Mouse (Mus musculus) hindbrain, embryonic 12.5 days (tissue): Measurements from ENCODE around the gene Rab3b. TPM values are rescaled to one million over a fixed set of nuclear protein-coding genes. Genes with fewer than 3 reads are reported as not detected.
A peak's percentile ranks its signal among the peaks of the same experiment; 100 is the strongest.

Source experiments
- ATAC-seq: fragments of 200-750 bp; cut with Nextera tagmentation; 2 replicates; pipeline ENCODE4 v1.8.0; 2017; ENCODE audit warnings: moderate TSS enrichment; ENCODE audit not compliant: low FRiP score
- H3K27ac ChIP-seq: fragments of 300-500 bp; sonication (generic); 2 replicates; pipeline ENCODE4 v1.5.1; 2016; ENCODE audit warnings: mild to moderate bottlenecking
- H3K27me3 ChIP-seq: fragments of 300-500 bp; sonication (generic); 2 replicates; pipeline ENCODE4 v1.6.1; 2016; ENCODE audit warnings: mild to moderate bottlenecking
- H3K36me3 ChIP-seq: fragments of 300-500 bp; sonication (generic); 2 replicates; pipeline ENCODE4 v1.6.1; 2016; ENCODE audit warnings: mild to moderate bottlenecking
- H3K4me1 ChIP-seq: fragments of 300-500 bp; sonication (generic); 2 replicates; pipeline ENCODE4 v1.6.1; 2016
- H3K4me2 ChIP-seq: fragments of 300-500 bp; sonication (generic); replicated peaks from 2 replicates; pipeline ENCODE4 v1.6.1; 2016; ENCODE audit warnings: mild to moderate bottlenecking
- H3K4me3 ChIP-seq: fragments of 300-500 bp; sonication (generic); 2 replicates; pipeline ENCODE4 v1.5.1; 2016; ENCODE audit warnings: mild to moderate bottlenecking
- H3K9ac ChIP-seq: fragments of 300-500 bp; sonication (generic); 2 replicates; pipeline ENCODE4 v1.6.1; 2016; ENCODE audit warnings: mild to moderate bottlenecking, moderate library complexity
- H3K9me3 ChIP-seq: fragments of 300-500 bp; sonication (generic); replicated peaks from 2 replicates; pipeline ENCODE4 v1.6.1; 2016; ENCODE audit warnings: mild to moderate bottlenecking
- WGBS: fragments of 180-500 bp; shearing (Covaris S2); methylation state at CpG from one replicate; pipeline ENCODE4 v1.1.7; 2016; 5-methylcytosine and 5-hydroxymethylcytosine counted together
- polyA plus RNA-seq: library from polyadenylated mRNA; unstranded; fragments of >200 nt; fragmentation: Nextera tagmentation; extraction: Ambion mirVana; gene quantifications from 2 replicates; pipeline ENCODE4 v1.2.1, GENCODE M21; 2016

Rab3b gene
- polyA plus RNA-seq, 1 experiment from 2014 or later = 45.5 TPM

DNA sequence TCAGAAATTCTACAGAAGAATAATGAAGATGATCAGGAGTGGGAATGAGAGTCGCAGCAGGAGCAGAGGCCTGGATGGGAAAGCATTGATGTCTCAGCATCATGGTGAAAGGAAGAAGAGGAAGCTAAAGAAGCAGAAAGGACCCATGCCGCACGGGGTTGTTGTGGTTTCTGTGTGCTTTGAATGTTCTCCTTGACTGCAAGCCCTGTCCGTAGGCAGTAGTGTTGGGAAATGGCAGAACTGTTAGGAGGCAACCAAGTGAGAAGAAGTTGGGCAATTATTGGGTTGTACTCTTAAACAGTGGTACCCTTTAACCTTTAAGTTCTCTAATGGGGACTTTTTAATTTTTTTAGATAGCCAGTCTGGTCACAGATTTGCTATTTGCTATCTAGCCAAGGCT lies 56.0 kb downstream of the Rab3b start:
- no peak for ATAC-seq
- Histone ChIP-seq H3K9ac (no peak overlapping the region), H3K4me1 (0 out of 2 replicates have a peak, but pooled peaks cover 2% of the 10 kb centered on the region), H3K36me3 (no peaks in the 10 kb centered on the region), H3K27me3 (no peaks in the 10 kb centered on the region), H3K9me3 (no peaks in the 10 kb centered on the region), H3K4me3 (no peak overlapping the region), H3K4me2 (no peak overlapping the region), H3K27ac (no peak overlapping the region)
- WGBS = 94% methylated on average over 4 of the region's 4 CpGs

DNA sequence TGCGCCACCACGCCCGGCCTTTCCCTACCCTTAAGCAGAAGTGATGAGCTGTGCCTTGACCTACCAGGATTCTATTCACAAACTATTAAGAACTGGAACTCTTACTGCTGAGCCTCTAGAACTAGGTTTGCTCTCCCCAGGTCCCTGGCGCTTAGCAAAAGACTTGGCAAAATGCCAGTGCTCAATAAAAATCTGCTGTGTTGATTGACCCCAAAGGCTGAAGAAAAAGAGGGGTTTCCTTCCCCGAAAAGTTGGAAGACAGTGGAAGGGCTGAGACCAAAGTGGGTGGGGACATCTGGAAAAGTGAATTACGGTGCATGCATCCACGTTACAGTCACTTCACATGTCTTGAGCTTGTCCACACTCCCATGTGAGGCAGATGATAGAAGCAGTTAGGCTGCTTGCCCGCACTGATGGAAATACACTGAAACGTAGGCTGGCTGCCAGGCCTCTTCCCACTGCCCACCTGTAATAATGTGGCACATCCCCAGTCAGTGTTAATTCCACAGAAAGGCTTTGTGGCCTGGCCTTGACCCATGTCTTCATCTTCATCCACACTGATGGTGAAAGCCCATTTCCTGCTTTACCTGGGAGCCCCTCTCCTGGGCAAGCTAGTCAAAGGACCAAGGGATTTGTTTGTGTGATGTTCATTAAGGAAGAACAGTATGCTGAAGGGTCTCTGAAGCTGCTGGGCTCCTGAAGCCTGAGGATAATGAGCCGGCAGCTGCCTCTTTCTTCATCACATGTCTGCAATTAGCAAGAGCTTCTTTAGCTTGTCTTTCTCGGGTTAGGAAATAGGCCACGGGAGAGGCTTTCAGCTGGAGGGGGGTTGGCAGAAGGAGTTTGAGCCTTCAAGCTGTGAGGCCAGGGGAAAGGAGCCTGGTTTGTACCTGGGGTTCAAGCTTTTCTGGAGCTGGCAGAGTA lies 59.2 kb downstream of the Rab3b start:
- Histone ChIP-seq H3K36me3 (no peaks in the 10 kb centered on the region), H3K9ac (no peak overlapping the region), H3K27ac (no peak overlapping the region; the same call in 1 of the 2 replicates), H3K27me3 (no peaks in the 10 kb centered on the region), H3K4me3 (no peak overlapping the region), H3K4me2 (no peak overlapping the region), H3K4me1 (peaks cover 11% of the 10 kb centered on the region), H3K9me3 (no peaks in the 10 kb centered on the region)
- ATAC-seq = no peak
- 68% methylated on average over 12 of the region's 12 CpGs for WGBS

DNA sequence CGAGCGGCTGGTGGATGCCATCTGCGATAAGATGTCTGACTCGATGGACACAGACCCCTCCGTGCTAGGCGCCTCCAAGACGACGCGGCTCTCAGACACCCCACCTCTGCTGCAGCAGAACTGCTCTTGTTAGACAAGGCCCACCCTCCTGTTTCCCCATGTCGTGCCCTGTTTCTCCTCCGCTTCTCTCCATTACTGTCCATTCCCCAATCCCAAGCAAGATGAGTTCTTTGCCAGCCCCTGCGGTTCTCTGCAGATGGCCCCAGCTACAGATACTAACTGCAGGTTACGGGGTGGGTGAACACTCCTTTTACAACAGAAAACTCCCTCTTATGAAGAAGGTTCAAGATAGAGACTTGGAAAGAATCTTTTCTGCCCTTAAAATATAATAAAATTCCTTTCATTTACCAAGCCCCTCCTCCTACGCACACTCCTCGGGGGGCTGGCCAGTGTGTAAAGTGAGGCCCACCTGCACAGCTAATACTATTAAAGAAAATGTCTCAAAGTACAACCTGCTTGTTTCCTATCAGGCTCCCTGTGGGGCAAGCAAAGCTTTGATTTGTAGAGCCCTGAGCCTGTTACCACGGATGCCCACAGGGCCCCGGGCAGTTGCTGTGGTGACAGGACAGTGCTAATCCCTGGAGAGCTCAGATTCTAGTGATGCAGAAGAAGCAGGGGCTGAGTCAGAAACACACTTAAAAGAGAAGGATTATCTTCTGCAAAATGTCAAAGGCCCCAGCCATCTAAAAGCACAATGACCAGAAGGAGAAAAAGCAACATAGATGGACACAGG lies 62.0 kb downstream of the Rab3b start:
- Histone ChIP-seq H3K4me1 (peaks cover 16% of the 10 kb centered on the region), H3K4me3 (no peak overlapping the region), H3K9ac (no peak overlapping the region), H3K27me3 (no peaks in the 10 kb centered on the region), H3K9me3 (no peaks in the 10 kb centered on the region), H3K4me2 (no peak overlapping the region), H3K36me3 (no peaks in the 10 kb centered on the region), H3K27ac (no peak overlapping the region)
- 78% methylated on average over 17 of the region's 17 CpGs for WGBS
- no peak for ATAC-seq

DNA sequence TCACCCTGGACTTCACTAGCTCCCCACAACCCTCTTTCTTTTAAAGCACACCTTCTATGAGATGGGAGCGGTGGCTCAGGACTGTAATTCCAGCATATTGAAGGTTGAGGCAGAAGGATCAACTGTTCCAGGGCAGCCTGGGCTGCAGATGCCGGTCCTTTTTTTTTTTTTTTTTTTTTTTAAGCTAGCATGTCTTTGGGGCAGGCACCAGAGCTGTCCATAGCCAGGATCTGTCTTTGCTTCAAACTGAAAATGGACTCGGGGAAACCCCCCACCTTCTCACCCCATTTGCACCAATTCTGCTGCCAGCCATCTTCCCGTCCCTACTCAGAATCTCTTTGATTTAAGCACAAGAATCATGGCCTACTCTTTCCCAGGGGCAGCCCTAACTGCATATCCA lies 63.3 kb downstream of the Rab3b start:
- no peak overlapping the region for H3K27ac ChIP-seq
- H3K27me3 ChIP-seq = no peaks in the 10 kb centered on the region
- WGBS = 90% methylated on average over 4 of the region's 4 CpGs
- H3K36me3 ChIP-seq = no peaks in the 10 kb centered on the region
- no peaks in the 10 kb centered on the region for H3K9me3 ChIP-seq
- H3K4me2 ChIP-seq = no peak overlapping the region
- H3K4me3 ChIP-seq = no peak overlapping the region
- H3K4me1 ChIP-seq = peaks cover 16% of the 10 kb centered on the region
- ATAC-seq = no peak
- H3K9ac ChIP-seq = no peak overlapping the region

DNA sequence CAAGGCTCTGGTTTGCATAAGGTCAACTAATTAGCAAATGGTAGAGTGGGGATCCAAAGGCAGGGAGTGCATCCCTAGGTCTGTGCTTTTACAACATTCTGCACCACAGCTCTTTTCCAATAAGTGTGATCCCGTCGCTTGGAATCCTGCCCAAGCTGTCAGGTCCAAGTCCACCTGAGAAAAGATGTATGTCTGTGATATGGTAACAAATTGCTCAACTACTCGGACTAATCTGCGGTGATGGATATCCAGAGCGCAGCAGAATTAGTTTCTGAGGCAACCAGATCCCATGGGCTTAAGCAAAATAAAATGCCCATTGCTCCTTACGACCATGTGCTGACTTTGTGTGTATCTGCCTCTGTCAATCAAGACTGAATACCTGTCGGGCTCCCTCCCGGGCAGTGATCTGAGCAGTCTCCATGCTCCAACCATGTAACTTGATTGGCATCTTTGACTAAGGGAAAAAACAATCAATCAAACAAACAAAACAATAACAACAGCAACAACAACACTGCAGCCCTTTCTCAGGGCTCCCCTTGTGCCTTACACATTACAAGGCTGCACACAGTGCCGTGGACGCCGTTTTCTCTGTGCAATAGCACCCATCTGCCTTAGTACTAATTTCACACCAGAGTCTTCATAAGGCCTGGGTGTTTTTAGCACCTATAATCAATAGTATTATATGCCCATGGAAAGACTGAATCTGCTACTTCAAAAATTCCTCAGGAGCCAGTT lies 64.3 kb downstream of the Rab3b start:
- H3K4me3 ChIP-seq = no peak overlapping the region
- no peaks in the 10 kb centered on the region for H3K27me3 ChIP-seq
- H3K27ac ChIP-seq = peak overlapping the region; percentile 64; the same call in 1 of the 2 replicates
- H3K36me3 ChIP-seq = no peaks in the 10 kb centered on the region
- no peak for ATAC-seq
- WGBS = 73% methylated on average over 11 of the region's 11 CpGs
- no peak overlapping the region for H3K9ac ChIP-seq
- no peak overlapping the region for H3K4me2 ChIP-seq
- no peaks in the 10 kb centered on the region for H3K9me3 ChIP-seq
- H3K4me1 ChIP-seq = peaks cover 16% of the 10 kb centered on the region

DNA sequence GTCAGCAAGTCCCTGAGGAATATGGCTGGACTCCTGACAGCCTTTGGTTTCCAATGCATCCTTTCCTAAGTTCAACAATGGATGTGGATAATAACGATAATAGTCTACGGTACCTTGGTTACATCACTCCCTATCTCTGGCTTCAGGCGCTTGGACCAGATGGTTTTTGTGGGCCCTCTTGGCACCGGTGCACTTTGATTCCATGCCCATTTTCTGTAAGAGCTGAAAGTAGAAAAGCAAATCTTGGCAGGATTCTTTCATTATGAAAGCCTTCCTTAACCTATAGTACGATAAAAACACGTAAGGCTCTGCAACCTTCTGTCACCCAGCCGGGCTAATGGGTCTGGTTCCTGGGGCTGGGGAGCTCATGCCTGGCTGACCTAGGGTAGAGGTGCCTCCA lies 70.3 kb downstream of the Rab3b start:
- Histone ChIP-seq H3K36me3 (no peaks in the 10 kb centered on the region), H3K9me3 (no peaks in the 10 kb centered on the region), H3K27me3 (no peaks in the 10 kb centered on the region), H3K27ac (no peak overlapping the region), H3K4me3 (no peak overlapping the region), H3K9ac (no peak overlapping the region), H3K4me2 (no peak overlapping the region), H3K4me1 (no peaks in the 10 kb centered on the region; the same call in 1 of the 2 replicates)
- ATAC-seq = no peak
- WGBS = 92% methylated on average over 7 of the region's 7 CpGs

DNA sequence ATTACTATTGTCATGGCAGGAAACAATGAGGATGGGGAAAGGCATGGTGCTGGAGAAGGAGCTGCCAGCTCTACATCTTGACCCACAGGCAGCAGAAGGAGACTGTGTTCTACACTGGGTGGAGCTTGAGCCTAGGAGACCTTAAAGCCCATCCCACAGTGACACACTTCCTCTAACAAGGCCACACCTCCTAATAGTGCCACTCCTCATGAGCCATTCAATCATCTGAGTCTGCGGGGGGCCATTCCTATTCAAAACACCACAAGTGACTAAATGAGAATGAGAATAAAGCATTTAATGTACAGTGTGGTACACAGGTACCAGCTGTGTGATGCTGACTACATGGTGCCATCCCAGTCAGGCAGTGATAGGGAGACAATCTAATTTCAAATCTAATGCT lies 71.3 kb downstream of the Rab3b start:
- no peaks in the 10 kb centered on the region for H3K4me1 ChIP-seq
- H3K36me3 ChIP-seq = no peaks in the 10 kb centered on the region
- no peak overlapping the region for H3K9ac ChIP-seq
- no peak for ATAC-seq
- no peak overlapping the region for H3K4me3 ChIP-seq
- H3K27ac ChIP-seq = no peak overlapping the region
- H3K9me3 ChIP-seq = no peaks in the 10 kb centered on the region
- 88% methylated on average over 1 of the region's 1 CpGs for WGBS
- H3K4me2 ChIP-seq = no peak overlapping the region
- H3K27me3 ChIP-seq = no peaks in the 10 kb centered on the region

DNA sequence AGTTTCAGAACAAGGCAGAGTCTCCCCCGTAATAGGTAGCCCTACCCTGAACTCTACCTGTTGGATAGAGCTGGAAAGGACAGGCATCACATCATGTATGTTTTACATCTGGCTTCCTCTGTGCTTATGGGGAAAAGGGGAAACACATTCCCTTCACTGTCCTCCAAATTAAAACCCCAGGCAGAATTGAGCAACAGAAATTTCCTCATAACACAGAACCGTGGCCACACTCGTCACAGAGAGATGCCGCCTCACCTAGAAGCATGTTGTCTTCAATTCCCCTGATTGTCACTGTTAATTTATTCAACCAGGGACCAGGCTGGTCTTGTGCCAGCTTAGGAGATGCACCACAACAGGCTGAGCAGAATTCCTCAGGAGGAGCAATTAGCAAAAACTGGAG lies 72.8 kb downstream of the Rab3b start:
- H3K27ac ChIP-seq = no peak overlapping the region
- no peaks in the 10 kb centered on the region for H3K27me3 ChIP-seq
- H3K4me2 ChIP-seq = no peak overlapping the region
- WGBS = 95% methylated on average over 4 of the region's 4 CpGs
- no peak overlapping the region for H3K4me3 ChIP-seq
- no peaks in the 10 kb centered on the region for H3K9me3 ChIP-seq
- no peak overlapping the region for H3K9ac ChIP-seq
- no peaks in the 10 kb centered on the region for H3K36me3 ChIP-seq
- no peaks in the 10 kb centered on the region for H3K4me1 ChIP-seq
- ATAC-seq = no peak

DNA sequence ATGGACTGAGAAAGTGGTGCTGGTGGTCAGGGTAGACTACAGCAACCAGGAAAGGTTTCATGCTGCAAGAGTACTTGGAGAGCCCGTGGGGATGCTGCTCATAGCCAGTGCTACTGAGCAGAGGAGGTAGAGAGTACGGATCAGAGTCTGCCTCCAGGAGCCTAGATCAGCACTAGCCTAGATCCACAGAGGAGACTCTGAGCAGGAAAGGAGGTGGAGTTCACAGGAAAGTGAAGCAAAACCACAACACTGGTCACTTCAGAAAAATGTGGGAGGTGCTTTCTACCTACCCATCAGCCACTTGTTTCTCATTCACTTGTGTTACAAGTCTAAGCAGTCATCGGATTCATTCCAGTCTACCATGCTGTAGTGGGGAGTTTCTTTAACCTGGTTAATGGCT lies 80.8 kb downstream of the Rab3b start:
- no peak overlapping the region for H3K4me2 ChIP-seq
- H3K27me3 ChIP-seq = no peaks in the 10 kb centered on the region
- WGBS = 92% methylated on average over 3 of the region's 3 CpGs
- H3K36me3 ChIP-seq = no peaks in the 10 kb centered on the region
- no peaks in the 10 kb centered on the region for H3K4me1 ChIP-seq
- H3K9me3 ChIP-seq = no peaks in the 10 kb centered on the region
- H3K9ac ChIP-seq = no peak overlapping the region
- H3K4me3 ChIP-seq = no peak overlapping the region
- no peak for ATAC-seq
- H3K27ac ChIP-seq = no peak overlapping the region

DNA sequence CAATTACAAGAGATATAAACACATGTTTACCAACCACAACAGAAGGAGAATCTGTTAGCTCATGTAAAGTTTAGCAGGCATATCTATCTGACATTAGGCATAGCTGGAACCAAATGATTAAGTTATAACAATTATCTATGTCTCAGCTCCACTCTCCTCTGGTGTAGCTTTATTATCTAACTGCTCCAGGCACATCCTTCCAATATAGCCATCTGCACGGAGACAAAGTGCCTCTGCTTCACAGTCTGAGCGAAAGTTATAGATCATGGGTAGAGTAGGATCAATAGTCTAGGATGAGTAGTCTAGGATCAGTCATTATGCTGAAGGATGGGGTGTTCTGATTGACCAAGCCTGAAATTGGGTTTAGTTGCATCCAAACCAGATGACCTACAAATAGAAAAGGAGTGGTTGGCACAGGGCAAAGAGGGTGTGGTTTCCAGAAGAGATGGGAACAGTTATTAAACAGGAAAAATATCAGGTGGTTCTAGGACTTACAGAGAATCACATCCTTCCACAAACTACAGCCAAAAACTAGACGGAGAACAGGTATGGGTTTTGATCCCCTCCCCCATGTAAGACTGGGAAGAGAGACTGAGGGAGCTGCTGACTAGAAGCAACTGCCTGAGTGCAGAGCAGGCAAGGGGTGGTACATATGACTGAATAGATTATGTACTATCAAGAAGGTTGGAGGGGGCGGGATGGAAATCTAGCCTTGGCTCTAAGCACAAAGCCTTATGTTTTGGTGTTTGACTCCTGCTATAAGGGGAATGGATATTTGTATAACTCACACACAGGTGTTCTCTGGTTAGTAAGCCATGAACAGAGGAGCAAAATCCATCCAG lies 82.0 kb downstream of the Rab3b start:
- ATAC-seq = no peak
- Histone ChIP-seq H3K4me3 (no peak overlapping the region), H3K36me3 (no peaks in the 10 kb centered on the region), H3K4me2 (no peak overlapping the region), H3K9ac (no peak overlapping the region), H3K27ac (no peak overlapping the region), H3K9me3 (no peaks in the 10 kb centered on the region), H3K4me1 (no peaks in the 10 kb centered on the region), H3K27me3 (no peaks in the 10 kb centered on the region)
- 85% methylated on average over 4 of the region's 4 CpGs for WGBS

DNA sequence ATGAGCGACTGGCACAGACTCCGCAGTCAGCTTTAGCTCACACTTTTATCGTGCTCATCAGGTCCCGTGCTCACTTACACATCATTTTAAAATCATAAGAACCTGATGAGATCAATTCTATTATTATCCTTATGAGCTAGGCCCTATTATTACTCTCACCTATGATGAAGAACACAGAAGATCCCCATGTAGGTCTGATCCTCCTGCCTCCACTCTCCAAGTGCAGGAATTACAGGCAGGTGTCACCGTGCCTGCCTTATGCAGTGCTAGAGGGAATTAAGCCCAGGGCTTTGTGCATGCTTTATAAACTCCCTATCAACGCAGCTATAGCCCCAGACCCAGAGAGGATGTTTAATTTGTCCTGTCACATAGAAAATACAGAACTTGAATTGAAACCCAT lies 84.2 kb downstream of the Rab3b start:
- Histone ChIP-seq H3K4me3 (no peak overlapping the region), H3K27me3 (no peaks in the 10 kb centered on the region), H3K27ac (no peak overlapping the region), H3K9ac (no peak overlapping the region), H3K36me3 (no peaks in the 10 kb centered on the region), H3K4me1 (no peaks in the 10 kb centered on the region), H3K9me3 (no peaks in the 10 kb centered on the region), H3K4me2 (no peak overlapping the region)
- 88% methylated on average over 6 of the region's 6 CpGs for WGBS
- no peak for ATAC-seq
